Mouse (Mus musculus): ENCODE results near the gene Dnaaf1. TPM values are rescaled to one million over a fixed set of nuclear protein-coding genes. Genes with fewer than 3 reads are reported as not detected.

The Dnaaf1 gene
- not detected for polyA plus RNA-seq (2017; shearing (Covaris generic))

GRCm38 (mm10) chr8:119574437-119575365 lies at the start of gene Dnaaf1, which contains the start of gene Hsdl1:
Gene Dnaaf1 (plus strand): TSS chr8:119575235.
Gene Hsdl1 (minus strand): TSS chr8:119575183.
- peak; percentile 56 for ATAC-seq

- no peak for ATAC-seq
Observed at GRCm38 (mm10) chr8:119528762-119529161, 46.3 kb upstream of the Dnaaf1 start.

GRCm38 (mm10) chr8:119530937-119531336 lies 44.1 kb upstream of the Dnaaf1 start:
- no peak for ATAC-seq

GRCm38 (mm10) chr8:119531397-119531796 lies 43.6 kb upstream of the Dnaaf1 start:
- no peak for ATAC-seq

GRCm38 (mm10) chr8:119531973-119532372 lies 43.1 kb upstream of the Dnaaf1 start:
- no peak for ATAC-seq

GRCm38 (mm10) chr8:119544606-119545005 lies 30.4 kb upstream of the Dnaaf1 start:
- ATAC-seq = no peak

- peak; percentile 29 for ATAC-seq
Observed at GRCm38 (mm10) chr8:119545180-119545579, 29.9 kb upstream of the Dnaaf1 start.

- ATAC-seq = peak; percentile 34
Observed at GRCm38 (mm10) chr8:119545791-119546190, 29.2 kb upstream of the Dnaaf1 start.

GRCm38 (mm10) chr8:119547019-119547691 lies 27.9 kb upstream of the Dnaaf1 start:
- ATAC-seq = peak; percentile 45

- no peak for ATAC-seq
Observed at GRCm38 (mm10) chr8:119548560-119549113, 26.4 kb upstream of the Dnaaf1 start.

GRCm38 (mm10) chr8:119552967-119553366 lies 22.1 kb upstream of the Dnaaf1 start:
- ATAC-seq = no peak

GRCm38 (mm10) chr8:119555861-119556260 lies 19.2 kb upstream of the Dnaaf1 start:
- ATAC-seq = no peak

GRCm38 (mm10) chr8:119557132-119557531 lies 17.9 kb upstream of the Dnaaf1 start:
- ATAC-seq = no peak

GRCm38 (mm10) chr8:119557821-119558602 lies 17.0 kb upstream of the Dnaaf1 start:
- peak; percentile 67 for ATAC-seq

GRCm38 (mm10) chr8:119558603-119559401 lies 16.2 kb upstream of the Dnaaf1 start, which contains the start of gene Mbtps1:
Gene Mbtps1 (minus strand): TSS chr8:119558735.
- peak; percentile 90 for ATAC-seq

- no peak for ATAC-seq
Observed at GRCm38 (mm10) chr8:119559402-119559720, 15.7 kb upstream of the Dnaaf1 start.

- no peak for ATAC-seq
Observed at GRCm38 (mm10) chr8:119563849-119564251, 11.2 kb upstream of the Dnaaf1 start.

- ATAC-seq = no peak
Observed at GRCm38 (mm10) chr8:119566367-119566766, 8.7 kb upstream of the Dnaaf1 start.

- no peak for ATAC-seq
Observed at GRCm38 (mm10) chr8:119568251-119568650, 6.8 kb upstream of the Dnaaf1 start.

GRCm38 (mm10) chr8:119568951-119569350 lies 6.1 kb upstream of the Dnaaf1 start:
- ATAC-seq = peak; percentile 33

- peak; percentile 77 for ATAC-seq
Observed at GRCm38 (mm10) chr8:119569881-119570280, 5.2 kb upstream of the Dnaaf1 start.

GRCm38 (mm10) chr8:119571135-119571534 lies 3.9 kb upstream of the Dnaaf1 start:
- ATAC-seq = no peak

All from activated CD4-positive, CD25-positive, alpha-beta regulatory T cell, adult 4 months (primary cell).